Mouse (Mus musculus): Measurements from ENCODE around the gene Htra3. TPM values are rescaled to one million over a fixed set of nuclear protein-coding genes. Genes with fewer than 3 reads are reported as not detected.

Gene Htra3
- polyA plus RNA-seq, 1 experiment from 2014 or later, result 17.2 TPM

- no peak overlapping the region for H3K27ac ChIP-seq (ENCODE audit: low read length)
- H3K27me3 ChIP-seq (ENCODE audit: control insufficient read depth, insufficient read depth, low read length), result no peaks in the 10 kb centered on the region
- H3K9me3 ChIP-seq (replicated peaks; ENCODE audit: control insufficient read depth, low read length), result no peaks in the 10 kb centered on the region
- H3K9ac ChIP-seq (ENCODE audit: low read length), result no peak overlapping the region
- WGBS, result 72% methylated on average over 9 of the region's 9 CpGs
- no peak overlapping the region for H3K4me2 ChIP-seq (ENCODE audit: low read depth, low read length)
- ATAC-seq (replicated peaks; ENCODE audit: extremely low read depth, insufficient read depth, low FRiP score), result no peak
- H3K36me3 ChIP-seq (ENCODE audit: control insufficient read depth, insufficient read depth), result no peaks in the 10 kb centered on the region
- no peak overlapping the region for H3K4me3 ChIP-seq (ENCODE audit: low read length)
- no peaks in the 10 kb centered on the region for H3K4me1 ChIP-seq (ENCODE audit: control insufficient read depth, insufficient read depth, low read length)
Measured at GRCm38 (mm10) chr5:35653743-35654395, 25.7 kb downstream of the Htra3 start.

- Histone ChIP-seq H3K4me3 (ENCODE audit: low read length) (no peak overlapping the region), H3K9ac (ENCODE audit: low read length) (no peak overlapping the region), H3K27me3 (ENCODE audit: control insufficient read depth, insufficient read depth, low read length) (no peaks in the 10 kb centered on the region), H3K27ac (ENCODE audit: low read length) (no peak overlapping the region), H3K4me2 (ENCODE audit: low read depth, low read length) (no peak overlapping the region), H3K36me3 (ENCODE audit: control insufficient read depth, insufficient read depth) (no peaks in the 10 kb centered on the region), H3K4me1 (ENCODE audit: control insufficient read depth, insufficient read depth, low read length) (no peaks in the 10 kb centered on the region; the same call in 1 of the 2 replicates), H3K9me3 (replicated peaks; ENCODE audit: control insufficient read depth, low read length) (no peaks in the 10 kb centered on the region)
- 88% methylated on average over 13 of the region's 13 CpGs for WGBS
- ATAC-seq (replicated peaks; ENCODE audit: extremely low read depth, insufficient read depth, low FRiP score), result no peak
Measured at GRCm38 (mm10) chr5:35652872-35653271, 26.7 kb downstream of the Htra3 start.

DNA sequence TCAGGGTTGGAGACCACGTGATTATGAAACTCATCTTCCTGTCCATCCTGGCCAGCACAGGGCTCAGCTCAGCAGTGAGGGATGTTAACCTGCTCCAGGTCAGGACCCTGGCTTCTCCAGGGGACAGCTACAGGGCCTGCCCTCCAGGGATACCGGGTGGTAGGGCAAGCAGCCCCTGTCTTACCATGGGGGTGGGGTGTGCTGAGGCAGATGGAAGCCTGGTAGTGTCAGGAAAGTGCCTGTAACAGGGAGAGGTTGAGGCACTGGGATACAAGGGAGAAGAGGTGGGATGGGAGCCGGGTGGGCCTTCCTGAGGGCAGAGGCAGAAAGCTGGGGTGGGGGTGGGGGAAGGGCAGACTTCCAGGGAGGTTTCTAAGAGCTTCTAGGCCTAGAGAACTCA lies 27.3 kb downstream of the Htra3 start:
- no peak overlapping the region for H3K27ac ChIP-seq (ENCODE audit: low read length)
- no peaks in the 10 kb centered on the region for H3K9me3 ChIP-seq (replicated peaks; ENCODE audit: control insufficient read depth, low read length)
- WGBS, result 76% methylated on average over 3 of the region's 3 CpGs
- ATAC-seq (replicated peaks; ENCODE audit: extremely low read depth, insufficient read depth, low FRiP score), result no peak
- no peak overlapping the region for H3K4me2 ChIP-seq (ENCODE audit: low read depth, low read length)
- H3K4me1 ChIP-seq (ENCODE audit: control insufficient read depth, insufficient read depth, low read length), result no peaks in the 10 kb centered on the region; the same call in 1 of the 2 replicates
- no peak overlapping the region for H3K9ac ChIP-seq (ENCODE audit: low read length)
- H3K27me3 ChIP-seq (ENCODE audit: control insufficient read depth, insufficient read depth, low read length), result no peaks in the 10 kb centered on the region
- H3K4me3 ChIP-seq (ENCODE audit: low read length), result no peak overlapping the region
- H3K36me3 ChIP-seq (ENCODE audit: control insufficient read depth, insufficient read depth), result no peaks in the 10 kb centered on the region

- Histone ChIP-seq H3K27me3 (ENCODE audit: control insufficient read depth, insufficient read depth, low read length) (no peaks in the 10 kb centered on the region), H3K36me3 (ENCODE audit: control insufficient read depth, insufficient read depth) (no peaks in the 10 kb centered on the region), H3K4me3 (ENCODE audit: low read length) (no peak overlapping the region), H3K4me2 (ENCODE audit: low read depth, low read length) (no peak overlapping the region), H3K27ac (ENCODE audit: low read length) (no peak overlapping the region), H3K4me1 (ENCODE audit: control insufficient read depth, insufficient read depth, low read length) (peaks cover 5% of the 10 kb centered on the region), H3K9me3 (replicated peaks; ENCODE audit: control insufficient read depth, low read length) (no peaks in the 10 kb centered on the region), H3K9ac (ENCODE audit: low read length) (no peak overlapping the region)
- WGBS, result 46% methylated on average over 2 of the region's 2 CpGs
- no peak for ATAC-seq (replicated peaks; ENCODE audit: extremely low read depth, insufficient read depth, low FRiP score)
Measured at GRCm38 (mm10) chr5:35648230-35648629, 31.4 kb downstream of the Htra3 start.

DNA sequence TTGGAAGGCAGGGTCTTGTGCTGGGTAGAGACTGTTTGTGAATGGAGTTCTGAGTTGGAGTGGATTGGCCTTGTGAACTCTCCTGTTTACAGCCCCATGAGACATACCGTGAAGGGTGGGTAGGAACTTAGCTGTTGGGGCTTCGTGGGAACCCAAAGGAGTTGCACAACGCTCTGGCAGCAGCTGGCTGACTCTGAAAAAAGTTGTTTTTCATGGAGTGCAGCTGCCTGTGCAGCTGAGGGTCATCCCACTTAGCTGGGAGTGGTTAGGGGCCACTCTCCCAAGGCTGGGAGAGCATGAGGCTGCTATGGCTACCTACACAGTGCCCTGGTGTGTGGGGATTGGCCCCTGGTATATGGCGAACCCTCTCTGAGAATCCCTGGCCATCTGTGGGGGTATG lies 32.0 kb downstream of the Htra3 start:
- Histone ChIP-seq H3K36me3 (ENCODE audit: control insufficient read depth, insufficient read depth) (no peaks in the 10 kb centered on the region), H3K4me1 (ENCODE audit: control insufficient read depth, insufficient read depth, low read length) (peaks cover 5% of the 10 kb centered on the region), H3K27me3 (ENCODE audit: control insufficient read depth, insufficient read depth, low read length) (no peaks in the 10 kb centered on the region), H3K9ac (ENCODE audit: low read length) (no peak overlapping the region), H3K4me2 (ENCODE audit: low read depth, low read length) (no peak overlapping the region), H3K4me3 (ENCODE audit: low read length) (no peak overlapping the region), H3K9me3 (replicated peaks; ENCODE audit: control insufficient read depth, low read length) (no peaks in the 10 kb centered on the region), H3K27ac (ENCODE audit: low read length) (no peak overlapping the region)
- ATAC-seq (replicated peaks; ENCODE audit: extremely low read depth, insufficient read depth, low FRiP score), result no peak
- WGBS, result 67% methylated on average over 4 of the region's 4 CpGs

- H3K27ac ChIP-seq (ENCODE audit: low read length), result no peak overlapping the region
- WGBS, result 86% methylated on average over 1 of the region's 1 CpGs
- H3K9ac ChIP-seq (ENCODE audit: low read length), result no peak overlapping the region
- no peaks in the 10 kb centered on the region for H3K36me3 ChIP-seq (ENCODE audit: control insufficient read depth, insufficient read depth)
- ATAC-seq (replicated peaks; ENCODE audit: extremely low read depth, insufficient read depth, low FRiP score), result no peak
- no peak overlapping the region for H3K4me2 ChIP-seq (ENCODE audit: low read depth, low read length)
- H3K27me3 ChIP-seq (ENCODE audit: control insufficient read depth, insufficient read depth, low read length), result no peaks in the 10 kb centered on the region
- H3K4me3 ChIP-seq (ENCODE audit: low read length), result no peak overlapping the region
- no peaks in the 10 kb centered on the region for H3K9me3 ChIP-seq (replicated peaks; ENCODE audit: control insufficient read depth, low read length)
- peaks cover 5% of the 10 kb centered on the region for H3K4me1 ChIP-seq (ENCODE audit: control insufficient read depth, insufficient read depth, low read length)
Measured at GRCm38 (mm10) chr5:35646927-35647326, 32.7 kb downstream of the Htra3 start.

- Histone ChIP-seq H3K4me1 (ENCODE audit: control insufficient read depth, insufficient read depth, low read length) (peaks cover 5% of the 10 kb centered on the region), H3K4me3 (ENCODE audit: low read length) (no peak overlapping the region), H3K36me3 (ENCODE audit: control insufficient read depth, insufficient read depth) (no peaks in the 10 kb centered on the region), H3K9ac (ENCODE audit: low read length) (no peak overlapping the region), H3K27me3 (ENCODE audit: control insufficient read depth, insufficient read depth, low read length) (no peaks in the 10 kb centered on the region), H3K4me2 (ENCODE audit: low read depth, low read length) (no peak overlapping the region), H3K9me3 (replicated peaks; ENCODE audit: control insufficient read depth, low read length) (no peaks in the 10 kb centered on the region), H3K27ac (ENCODE audit: low read length) (no peak overlapping the region)
- 70% methylated on average over 6 of the region's 6 CpGs for WGBS
- no peak for ATAC-seq (replicated peaks; ENCODE audit: extremely low read depth, insufficient read depth, low FRiP score)
Measured at GRCm38 (mm10) chr5:35645938-35646493, 33.6 kb downstream of the Htra3 start.

- Histone ChIP-seq H3K27me3 (ENCODE audit: control insufficient read depth, insufficient read depth, low read length) (no peaks in the 10 kb centered on the region), H3K4me3 (ENCODE audit: low read length) (no peak overlapping the region), H3K4me2 (ENCODE audit: low read depth, low read length) (no peak overlapping the region), H3K9me3 (replicated peaks; ENCODE audit: control insufficient read depth, low read length) (no peaks in the 10 kb centered on the region), H3K9ac (ENCODE audit: low read length) (no peak overlapping the region), H3K27ac (ENCODE audit: low read length) (no peak overlapping the region), H3K4me1 (ENCODE audit: control insufficient read depth, insufficient read depth, low read length) (peaks cover 5% of the 10 kb centered on the region), H3K36me3 (ENCODE audit: control insufficient read depth, insufficient read depth) (no peaks in the 10 kb centered on the region)
- ATAC-seq (replicated peaks; ENCODE audit: extremely low read depth, insufficient read depth, low FRiP score), result no peak
- 53% methylated on average over 4 of the region's 4 CpGs for WGBS
Measured at GRCm38 (mm10) chr5:35644082-35644481, 35.5 kb downstream of the Htra3 start.

GRCm38 (mm10) chr5:35643401-35644048 lies 36.1 kb downstream of the Htra3 start:
- H3K27ac ChIP-seq (ENCODE audit: low read length), result no peak overlapping the region
- no peak overlapping the region for H3K4me3 ChIP-seq (ENCODE audit: low read length)
- H3K27me3 ChIP-seq (ENCODE audit: control insufficient read depth, insufficient read depth, low read length), result no peaks in the 10 kb centered on the region
- ATAC-seq (replicated peaks; ENCODE audit: extremely low read depth, insufficient read depth, low FRiP score), result no peak
- H3K36me3 ChIP-seq (ENCODE audit: control insufficient read depth, insufficient read depth), result no peaks in the 10 kb centered on the region
- 76% methylated on average over 9 of the region's 9 CpGs for WGBS
- no peak overlapping the region for H3K9ac ChIP-seq (ENCODE audit: low read length)
- no peak overlapping the region for H3K4me2 ChIP-seq (ENCODE audit: low read depth, low read length)
- no peaks in the 10 kb centered on the region for H3K9me3 ChIP-seq (replicated peaks; ENCODE audit: control insufficient read depth, low read length)
- peaks cover 5% of the 10 kb centered on the region for H3K4me1 ChIP-seq (ENCODE audit: control insufficient read depth, insufficient read depth, low read length)

Data from heart, embryonic 16.5 days (tissue).